In the genomic region with DNA sequence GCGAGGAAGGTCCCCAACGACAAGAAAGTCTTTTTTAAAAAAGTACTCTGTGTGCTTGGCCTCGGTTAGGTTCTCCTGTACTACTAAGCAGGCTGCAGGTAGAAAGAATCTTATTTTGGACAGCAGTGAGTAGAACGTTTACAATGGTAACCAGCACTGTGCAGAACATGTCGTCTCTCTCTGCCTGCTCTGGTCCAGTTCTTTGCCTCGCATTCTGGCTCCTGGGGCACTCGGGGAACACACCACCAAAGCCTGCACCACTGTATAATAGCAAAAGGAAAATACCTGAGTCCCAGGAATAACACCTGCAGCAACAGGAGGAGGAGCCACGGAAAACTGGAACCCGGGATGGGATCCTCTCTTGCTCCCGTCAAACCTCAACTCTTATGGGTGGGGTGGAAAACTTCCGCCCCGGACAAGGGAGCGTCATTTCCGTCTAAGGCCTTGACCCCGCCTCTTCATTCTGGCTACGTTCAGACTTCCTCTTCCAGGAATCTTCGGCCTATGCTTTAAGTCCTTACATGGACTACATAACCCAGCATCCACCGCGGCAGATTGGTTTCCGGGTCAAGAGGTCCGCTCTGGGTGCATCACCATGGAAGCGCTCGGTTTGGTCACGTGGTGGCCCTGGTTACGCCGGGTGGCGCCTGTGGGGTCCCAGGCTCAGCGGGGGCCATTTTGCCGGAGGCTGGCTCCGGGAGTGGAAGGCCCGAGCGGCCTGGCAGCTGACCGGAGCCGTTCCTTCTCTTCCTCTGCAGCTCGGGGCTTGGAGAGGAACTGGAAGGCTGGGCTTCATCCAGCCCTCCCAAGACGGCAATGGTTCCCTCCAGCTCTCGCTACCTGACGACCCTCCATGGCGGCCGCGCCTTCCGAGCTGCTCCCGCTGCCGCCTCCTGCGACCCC, we compare ENCODE assay signal across 8 mouse cellular contexts. TPM values are rescaled to one million over a fixed set of nuclear protein-coding genes. Genes with fewer than 3 reads are reported as not detected.
DNase-seq lines count a peak whose midpoint lies in the region; ATAC-seq lines count a peak whose summit lies in the region.

A gene (minus strand): TSS at position 411 of the 903 bp plus-strand sequence.
A gene (plus strand): TSS at position 681 of the 903 bp plus-strand sequence.

- under 1% methylated on average over 44 of the region's 45 CpGs for WGBS in heart, embryonic 14.5 days
- WGBS in liver, embryonic 13.5 days (ENCODE audit: insufficient replicate concordance) = under 1% methylated on average over 45 of the region's 45 CpGs
- under 1% methylated on average over 45 of the region's 45 CpGs for WGBS in stomach, embryonic 16.5 days

- H3K4me2 ChIP-seq in heart, embryonic 14.5 days (ENCODE audit: low read length) = peak within 1 kb of the TSS; percentile 84
- peak within 1 kb of the TSS; percentile 87 for H3K4me2 ChIP-seq in liver, embryonic 13.5 days
- peak within 1 kb of the TSS; percentile 99 for H3K4me2 ChIP-seq in stomach, embryonic 16.5 days (ENCODE audit: low read depth, low read length)

- no peaks in the 10 kb centered on the region; the same call in 1 of the 2 replicates for H3K36me3 ChIP-seq in heart, embryonic 14.5 days (ENCODE audit: control insufficient read depth, insufficient read depth, low read length)
- H3K36me3 ChIP-seq in liver, embryonic 13.5 days = no peaks in the 10 kb centered on the region
- H3K36me3 ChIP-seq in stomach, embryonic 16.5 days (ENCODE audit: control insufficient read depth, insufficient read depth, low read length) = no peaks in the 10 kb centered on the region

- peak within 1 kb of the TSS; percentile 94 for H3K9ac ChIP-seq in heart, embryonic 14.5 days (ENCODE audit: low read length)
- peak within 1 kb of the TSS; percentile 86 for H3K9ac ChIP-seq in liver, embryonic 13.5 days
- peak within 1 kb of the TSS; percentile 94 for H3K9ac ChIP-seq in stomach, embryonic 16.5 days (ENCODE audit: low read length)

- no peaks in the 10 kb centered on the region for H3K27me3 ChIP-seq in heart, embryonic 14.5 days (ENCODE audit: control insufficient read depth, insufficient read depth, low read length)
- H3K27me3 ChIP-seq in liver, embryonic 13.5 days = no peaks in the 10 kb centered on the region
- no peaks in the 10 kb centered on the region for H3K27me3 ChIP-seq in stomach, embryonic 16.5 days (ENCODE audit: control insufficient read depth, insufficient read depth, low read length)

- peak; percentile 93 for ATAC-seq in CD4-positive, CD25-positive, alpha-beta regulatory T cell, adult 4 months
- peak; percentile 99 for ATAC-seq in heart, embryonic 14.5 days (ENCODE audit: insufficient number of reproducible peaks, insufficient read depth, low FRiP score, low read depth)
- ATAC-seq in liver, embryonic 13.5 days (ENCODE audit: low read depth) = peak; percentile 98
- peak; percentile 99 for ATAC-seq in stomach, embryonic 16.5 days (ENCODE audit: insufficient read depth, low FRiP score)

- H3K9me3 ChIP-seq in heart, embryonic 14.5 days (ENCODE audit: control insufficient read depth, low read length) = no peaks in the 10 kb centered on the region
- no peaks in the 10 kb centered on the region for H3K9me3 ChIP-seq in liver, embryonic 13.5 days (replicated peaks)
- no peaks in the 10 kb centered on the region for H3K9me3 ChIP-seq in stomach, embryonic 16.5 days (replicated peaks; ENCODE audit: control insufficient read depth, low read length)

- H3K27ac ChIP-seq in heart, embryonic 14.5 days (replicated peaks in 1 of 2; ENCODE audit: control insufficient read depth in 1 of 2, insufficient read depth in 1 of 2, low read depth in 2 of 2, low read length in 2 of 2) = peak within 1 kb of the TSS; percentile 77 to 93
- H3K27ac ChIP-seq in liver, embryonic 13.5 days = peak within 1 kb of the TSS; percentile 79
- peak within 1 kb of the TSS; percentile 93 for H3K27ac ChIP-seq in stomach, embryonic 16.5 days (ENCODE audit: low read length)

- peak; percentile 98 for DNase-seq in c-Kit-negative CD71-positive TER-119-positive erythroid progenitor cells, embryonic 14.5 days (ENCODE audit: low read depth, low spot score)
- peak; percentile 98 for DNase-seq in fibroblast of lung, adult 2 months (ENCODE audit: low read depth)
- DNase-seq in kidney, postnatal 14 days = peak; percentile 99
- peak; percentile 98 for DNase-seq in liver, embryonic 13.5 days
- DNase-seq in neural tube, embryonic 10.5 days (ENCODE audit: extremely low spot score, low spot score) = peak; percentile 99

- H3K4me3 ChIP-seq in heart, embryonic 14.5 days (ENCODE audit: control insufficient read depth in 1 of 2, insufficient read depth in 1 of 2, low read depth in 1 of 2, low read length in 2 of 2) = peak within 1 kb of the TSS; percentile 77 to 89
- peak within 1 kb of the TSS; percentile 96 for H3K4me3 ChIP-seq in liver, embryonic 13.5 days (replicated peaks)
- H3K4me3 ChIP-seq in stomach, embryonic 16.5 days (replicated peaks; ENCODE audit: low read length) = peak within 1 kb of the TSS; percentile 98

- peaks cover 0 to 16% of the 10 kb centered on the region in 2 experiments; a peak in 1 of 4 replicates for H3K4me1 ChIP-seq in heart, embryonic 14.5 days (ENCODE audit: control insufficient read depth in 2 of 2, insufficient read depth in 2 of 2, low read length in 2 of 2)
- peaks cover 49% of the 10 kb centered on the region for H3K4me1 ChIP-seq in liver, embryonic 13.5 days (replicated peaks)
- peaks cover 17% of the 10 kb centered on the region for H3K4me1 ChIP-seq in stomach, embryonic 16.5 days (ENCODE audit: control insufficient read depth, insufficient read depth, low read length)

RNA-seq across cellular contexts. Expression of the first gene that starts in this region (rescaled TPM):
- polyA plus RNA-seq in CD4-positive, CD25-positive, alpha-beta regulatory T cell, adult 4 months (2017; shearing (Covaris generic)) = 10 to 100 TPM; 27.5 to 31.9 TPM
- polyA plus RNA-seq in heart, embryonic 14.5 days (2014; fragmentation: Nextera tagmentation; extraction: Ambion mirVana) = 13.1 and 13.4 TPM in 2 replicates
- 3.6 and 4.0 TPM in 2 replicates for polyA plus RNA-seq in liver, embryonic 13.5 days (2015; fragmentation: Nextera tagmentation; extraction: Ambion mirVana)
- polyA plus RNA-seq in stomach, embryonic 16.5 days (2015; fragmentation: Nextera tagmentation; extraction: Ambion mirVana) = 10.3 and 11.5 TPM in 2 replicates

RNA-seq across cellular contexts. Expression of the second gene that starts in this region (rescaled TPM):
- 10 to 100 TPM; 21.0 to 23.1 TPM for polyA plus RNA-seq in CD4-positive, CD25-positive, alpha-beta regulatory T cell, adult 4 months (2017; shearing (Covaris generic))
- 17.9 and 21.5 TPM in 2 replicates for polyA plus RNA-seq in heart, embryonic 14.5 days (2014; fragmentation: Nextera tagmentation; extraction: Ambion mirVana)
- polyA plus RNA-seq in liver, embryonic 13.5 days (2015; fragmentation: Nextera tagmentation; extraction: Ambion mirVana) = 6.5 and 10.5 TPM in 2 replicates
- 27.3 and 31.9 TPM in 2 replicates for polyA plus RNA-seq in stomach, embryonic 16.5 days (2015; fragmentation: Nextera tagmentation; extraction: Ambion mirVana)

Comparison
In these comparisons a context has a peak if more than half of its experiments do, and no peak if none do; other contexts are left out.
1. Peak in every context shown above with its lines: DNase-seq, ATAC-seq, H3K4me3 ChIP-seq and H3K27ac ChIP-seq.